Mouse (Mus musculus) brain, embryonic 14.5 days (tissue): ENCODE measurements around the gene Anks1b.

Source experiments
- CTCF ChIP-seq: fragments of 200-500 bp; IDR thresholded peaks from 2 replicates; pipeline ENCODE4 v1.5.1; 2012; ENCODE audit warnings: inconsistent platforms, mild to moderate bottlenecking, moderate library complexity, borderline replicate concordance; ENCODE audit not compliant: insufficient read depth, insufficient read length; ENCODE audit errors: extremely low read depth
- POLR2A ChIP-seq: fragments of 200-500 bp; IDR thresholded peaks from 2 replicates; pipeline ENCODE4 v1.6.1; 2012; ENCODE audit warnings: mild to moderate bottlenecking, inconsistent platforms, borderline replicate concordance; ENCODE audit not compliant: poor library complexity, insufficient read depth, insufficient read length, severe bottlenecking; ENCODE audit errors: extremely low read depth

DNA sequence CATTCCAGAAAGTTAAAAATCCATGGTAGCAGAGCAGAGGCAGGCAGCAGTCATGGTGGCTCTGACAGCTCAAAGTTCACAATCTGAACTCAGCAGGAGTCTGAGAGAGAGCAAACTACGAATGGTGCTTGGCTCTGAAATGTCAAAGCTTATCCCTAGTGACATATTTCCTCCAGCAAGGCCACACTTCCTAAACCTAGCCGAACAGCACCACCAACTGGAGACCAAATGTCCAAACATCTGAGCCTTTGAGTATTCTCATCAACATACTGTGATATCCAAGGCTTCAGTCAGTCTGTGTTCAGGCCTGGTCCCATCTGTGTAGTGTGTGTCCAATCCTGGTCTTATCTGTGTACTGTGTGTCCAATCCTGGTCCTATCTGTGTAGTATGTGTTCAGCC lies 49.4 kb upstream of the Anks1b start:
- TF ChIP-seq CTCF (peak; percentile 41; the same call in 1 of the 2 replicates), POLR2A (no peak)
